Mouse (Mus musculus): ENCODE measurements around the gene Iba57.

GRCm38 (mm10) chr11:59164384-59164783, 845 bp upstream of the Iba57 start:
- no peak for TF ChIP-seq CTCF (IDR thresholded peaks at IDR 0.05; ENCODE audit: extremely low read depth, insufficient read depth, insufficient read length, insufficient replicate concordance)
- no peak for TF ChIP-seq POLR2A (IDR thresholded peaks at IDR 0.05; ENCODE audit: low read depth, low read length)

Measured in spleen, adult 2 months (tissue).